Mouse (Mus musculus) embryo, embryonic 9.5 days (tissue): ENCODE results near the gene Scd3.
A peak's percentile ranks its signal among the peaks of the same experiment; 100 is the strongest.
"Not testable (repeated sequence)": the region's sequence is repeated elsewhere in the genome, so short reads cannot be mapped to it uniquely, and the experiment has no call there.

Experiments
- DNase-seq: peaks from one replicate; pipeline ENCODE4 v3.0.0-alpha.2; 2017; ENCODE audit errors: extremely low spot score

The Scd3 gene

DNA sequence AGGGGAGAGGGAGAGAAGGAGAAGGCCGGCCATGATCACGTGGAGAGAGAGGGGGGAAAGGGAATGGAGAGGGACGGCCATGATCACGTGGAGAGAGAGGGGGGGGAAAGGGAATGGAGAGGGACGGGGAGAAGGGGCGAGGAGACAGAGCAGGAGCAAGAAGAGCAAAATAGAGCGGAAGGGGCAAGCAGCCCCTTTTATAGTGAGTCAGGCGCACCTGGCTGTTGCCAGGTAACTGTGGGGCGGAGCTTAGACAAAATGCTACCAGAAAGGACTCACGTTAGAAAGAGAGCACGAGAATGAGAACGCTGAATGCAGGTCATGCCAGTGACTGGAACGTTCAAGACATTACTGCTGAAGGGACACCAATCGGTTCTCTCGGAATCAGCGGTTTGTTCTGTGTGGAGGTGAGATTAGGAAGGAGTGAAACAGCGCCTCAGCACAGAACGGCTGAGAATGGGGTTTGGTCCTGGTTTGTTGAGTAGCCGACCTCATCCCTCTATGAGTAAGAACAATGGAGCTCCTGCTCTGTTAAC, 34.5 kb downstream of the Scd3 start:
- DNase-seq, result peak; percentile 21

DNA sequence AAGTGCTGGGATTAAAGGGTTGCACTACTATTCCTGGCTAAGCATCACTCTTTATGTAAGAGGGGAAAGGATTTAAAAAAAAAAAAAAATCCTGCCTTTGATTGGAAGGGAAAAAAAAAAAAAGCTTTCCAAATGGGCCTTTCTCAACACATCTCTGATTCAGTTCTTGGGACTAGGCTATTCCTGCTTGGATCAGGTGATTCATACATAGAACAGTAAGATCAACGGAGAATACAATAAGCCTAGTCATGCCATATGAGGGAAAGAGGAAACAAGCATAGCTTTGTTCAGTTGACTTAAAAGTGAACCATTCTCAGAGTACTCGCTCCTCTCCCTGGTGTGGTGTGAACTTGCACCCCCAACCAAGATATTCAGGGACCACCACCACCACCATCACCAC, 35.8 kb downstream of the Scd3 start:
- DNase-seq, result no peak

DNA sequence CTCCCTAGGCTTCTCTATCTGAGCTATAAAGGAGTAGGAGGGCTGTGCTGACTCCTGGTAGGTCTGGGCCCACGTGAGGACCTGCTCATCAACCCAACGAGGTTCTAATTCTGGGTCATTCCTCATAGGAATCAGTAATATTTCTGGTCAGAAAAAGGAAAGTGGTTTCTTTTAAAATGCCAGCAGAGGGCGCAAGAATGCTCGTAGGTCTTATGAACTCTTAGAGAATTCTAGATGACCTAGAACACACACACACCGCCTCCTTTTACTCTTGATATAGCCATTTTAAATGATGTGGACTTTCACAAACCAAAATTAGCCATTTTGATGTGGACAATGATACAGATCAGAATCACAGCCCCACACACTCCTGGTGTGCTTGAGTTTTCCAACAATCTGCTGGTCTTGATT, 42.7 kb downstream of the Scd3 start:
- peak; percentile 36 for DNase-seq

DNA sequence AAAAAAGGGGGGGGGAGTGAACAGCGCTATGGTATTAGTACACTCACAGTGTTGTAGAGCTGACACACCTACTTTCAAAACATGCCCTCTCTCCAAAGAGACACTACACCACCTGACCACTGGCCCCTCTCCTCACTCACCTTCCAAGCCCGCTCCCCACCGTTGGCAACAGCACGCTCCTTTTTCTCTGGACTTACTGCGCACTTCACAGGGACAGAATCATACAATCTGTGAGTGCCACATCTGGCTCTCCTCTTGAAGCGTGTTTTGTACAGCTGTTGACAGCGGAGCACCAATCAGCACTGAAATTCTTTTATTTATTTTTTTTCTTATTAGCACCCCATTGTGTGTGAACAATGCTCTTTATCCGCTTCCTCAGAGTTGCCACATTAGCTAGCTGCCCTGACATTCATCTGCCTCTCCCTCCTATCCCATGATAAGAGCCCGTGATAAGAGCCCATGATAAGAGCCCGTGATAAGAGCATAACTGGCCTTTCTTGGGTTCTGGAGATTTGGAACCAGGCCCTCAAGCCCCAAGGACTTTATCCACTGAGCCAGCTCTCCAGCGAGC, 43.4 kb downstream of the Scd3 start:
- DNase-seq, result peak; percentile 9

DNA sequence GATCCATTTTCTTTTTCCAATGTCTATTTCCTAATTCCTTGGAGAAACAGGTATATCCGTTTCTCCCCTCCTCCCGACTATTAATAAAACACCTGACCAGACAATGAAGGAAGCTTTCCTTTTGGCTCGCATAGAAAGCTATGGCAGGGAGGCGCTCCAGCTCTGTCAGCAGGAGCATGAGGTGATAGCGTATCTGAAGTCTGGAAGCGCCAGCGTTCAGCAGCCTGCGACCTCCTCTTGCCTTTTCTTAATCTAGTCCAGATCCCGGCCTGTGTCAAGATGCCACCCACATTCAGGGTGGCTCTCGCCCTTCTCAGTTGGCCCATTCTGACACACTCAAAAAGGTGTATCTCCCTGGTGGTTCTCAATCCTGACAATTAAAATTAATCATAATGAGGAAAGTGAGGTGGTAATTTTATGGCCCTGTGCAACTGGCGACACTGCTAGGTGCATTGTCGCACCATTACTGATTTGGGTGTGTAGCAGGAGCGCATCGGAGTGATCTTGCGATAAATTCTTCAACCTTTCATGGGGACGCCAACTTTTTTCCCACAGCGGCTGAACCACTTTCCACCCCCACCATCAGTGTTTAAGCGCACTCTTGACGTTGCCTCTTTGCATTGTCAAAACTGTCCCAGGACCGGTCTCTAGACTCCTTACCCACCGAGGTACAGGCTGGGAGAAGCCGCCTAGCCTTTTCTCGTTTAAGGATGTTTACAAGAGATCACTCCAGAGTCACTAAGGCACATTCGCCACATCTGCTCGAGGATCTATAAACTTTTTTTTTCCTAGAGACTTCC, 44.4 kb downstream of the Scd3 start:
- peak; percentile 52 for DNase-seq

DNA sequence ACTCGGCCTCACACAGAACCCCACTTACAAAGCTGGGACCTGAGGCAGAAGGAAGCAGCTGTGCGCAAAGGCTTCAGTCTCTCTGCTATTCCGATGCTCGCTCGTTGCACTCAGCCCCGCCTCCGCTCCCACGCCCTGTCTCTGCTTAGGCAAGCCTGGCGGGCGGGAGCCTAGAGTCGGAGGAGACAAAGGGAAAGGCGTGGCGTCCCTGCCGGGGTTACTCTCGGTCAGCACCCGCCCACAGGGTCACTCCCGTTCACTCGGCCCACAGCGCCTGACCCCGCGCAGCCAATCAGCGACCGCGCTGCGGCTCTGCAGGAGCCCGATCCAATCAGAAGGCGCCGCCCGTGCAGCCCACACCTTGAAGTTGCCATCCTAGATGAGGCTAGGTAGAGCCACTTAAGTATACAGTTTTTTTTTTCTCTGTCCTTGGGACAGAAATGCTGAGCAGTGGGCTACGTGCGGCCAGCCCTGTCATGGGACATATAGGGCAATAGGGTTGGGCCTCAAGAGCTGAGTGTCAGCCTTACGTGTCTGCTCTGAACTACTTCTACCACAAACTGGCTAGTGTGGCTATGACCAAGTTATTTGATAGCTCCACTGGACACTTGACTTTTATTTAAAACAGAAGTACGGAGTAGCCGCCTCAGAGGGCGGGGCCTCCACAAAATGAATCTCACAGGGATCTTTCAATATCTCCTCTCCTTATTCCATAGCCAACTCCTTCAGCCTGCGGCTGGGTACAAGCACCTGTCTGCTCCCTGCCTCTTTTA, 45.2 kb downstream of the Scd3 start:
- peak; percentile 99 for DNase-seq

DNA sequence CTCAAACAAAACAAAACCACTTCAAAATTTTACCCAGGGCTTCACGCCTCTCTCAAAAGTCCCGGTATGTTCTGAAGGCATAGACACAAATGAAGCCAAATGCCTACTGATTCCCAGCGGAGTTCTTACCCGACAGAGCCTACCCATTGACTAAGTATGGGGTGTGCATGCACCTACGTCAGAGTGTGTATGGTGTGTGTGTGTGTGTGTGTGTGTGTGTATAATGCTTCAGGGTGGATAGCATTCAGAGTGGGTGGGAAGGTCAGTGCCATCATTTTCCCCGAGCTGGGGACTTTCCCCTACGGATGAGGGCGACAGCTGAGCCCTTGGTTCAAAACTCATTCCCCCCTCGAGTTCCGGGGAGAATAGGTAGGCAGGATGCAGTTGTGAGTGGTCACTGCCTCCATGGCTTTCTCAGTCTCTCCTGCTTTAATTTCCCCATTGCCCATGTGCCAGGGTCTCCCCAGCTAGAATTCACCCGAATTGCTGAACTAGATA, 45.8 kb downstream of the Scd3 start:
- DNase-seq, result no peak

DNA sequence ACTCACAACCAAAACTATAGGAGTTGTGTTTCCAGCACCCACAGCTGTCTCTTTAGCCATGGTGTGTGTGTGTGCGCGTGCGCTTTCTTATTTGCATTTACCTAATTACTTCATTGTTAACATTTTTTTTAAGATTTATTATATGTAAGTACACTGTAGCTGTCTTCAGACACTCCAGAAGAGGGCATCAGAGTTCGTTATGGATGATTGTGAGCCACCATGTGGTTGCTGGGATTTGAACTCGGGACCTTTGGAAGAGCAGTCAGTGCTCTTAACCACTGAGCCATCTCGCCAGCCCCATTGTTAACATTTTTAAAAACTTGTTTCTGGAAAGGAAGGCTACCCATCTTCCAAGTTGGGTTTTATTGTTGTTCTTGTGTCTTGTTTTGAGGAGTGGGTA, 48.1 kb downstream of the Scd3 start:
- not testable (repeated sequence) for DNase-seq

DNA sequence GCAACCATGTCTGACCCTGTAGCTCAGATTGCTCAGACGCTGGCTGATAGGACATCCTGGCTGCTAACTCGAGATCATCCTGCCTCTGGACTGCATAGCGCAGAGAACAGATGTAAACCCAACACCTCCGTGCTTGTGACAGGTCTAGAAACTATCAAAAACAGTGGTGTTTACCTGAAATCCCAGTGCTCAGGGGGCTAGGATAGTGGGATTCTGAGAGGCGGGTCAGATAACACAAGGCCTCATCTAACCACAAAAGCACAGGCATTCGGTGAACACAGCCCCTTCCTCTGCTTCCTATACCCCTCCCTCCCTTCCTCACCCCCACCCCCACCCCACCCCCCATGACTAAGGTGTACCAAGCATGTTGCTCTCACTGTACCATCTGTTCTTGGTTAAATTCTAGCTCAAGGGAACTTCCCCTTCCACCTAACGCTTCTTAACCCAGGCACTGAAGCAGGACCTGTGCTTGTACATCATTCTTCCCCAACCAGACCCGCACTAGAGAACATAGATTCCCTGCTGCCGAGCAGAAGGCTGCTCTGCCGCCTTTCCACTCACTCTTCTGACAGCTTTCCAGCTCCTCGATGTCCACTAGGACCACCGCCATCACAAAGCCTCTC, 49.0 kb downstream of the Scd3 start:
- DNase-seq, result no peak

DNA sequence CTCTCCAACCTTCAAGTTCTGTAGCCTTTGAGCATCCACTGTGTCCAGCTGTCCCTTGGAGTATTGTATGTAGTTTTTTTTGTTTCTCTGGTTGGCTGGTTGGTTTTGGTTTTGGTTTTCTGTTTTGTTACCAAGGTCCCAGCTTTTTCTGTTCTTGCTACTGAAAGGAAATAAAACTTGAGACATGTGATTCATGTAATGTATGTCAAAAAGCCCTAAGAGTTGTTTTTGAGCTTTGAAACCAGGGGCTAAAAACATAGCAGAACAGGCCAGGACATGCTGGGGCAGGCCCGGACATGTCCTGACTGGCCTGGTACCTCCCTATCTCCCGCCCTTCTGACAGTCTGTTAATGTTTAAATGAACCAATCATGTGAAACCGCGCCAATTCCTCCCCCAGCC, 51.0 kb downstream of the Scd3 start:
- DNase-seq, result not testable (repeated sequence)

DNA sequence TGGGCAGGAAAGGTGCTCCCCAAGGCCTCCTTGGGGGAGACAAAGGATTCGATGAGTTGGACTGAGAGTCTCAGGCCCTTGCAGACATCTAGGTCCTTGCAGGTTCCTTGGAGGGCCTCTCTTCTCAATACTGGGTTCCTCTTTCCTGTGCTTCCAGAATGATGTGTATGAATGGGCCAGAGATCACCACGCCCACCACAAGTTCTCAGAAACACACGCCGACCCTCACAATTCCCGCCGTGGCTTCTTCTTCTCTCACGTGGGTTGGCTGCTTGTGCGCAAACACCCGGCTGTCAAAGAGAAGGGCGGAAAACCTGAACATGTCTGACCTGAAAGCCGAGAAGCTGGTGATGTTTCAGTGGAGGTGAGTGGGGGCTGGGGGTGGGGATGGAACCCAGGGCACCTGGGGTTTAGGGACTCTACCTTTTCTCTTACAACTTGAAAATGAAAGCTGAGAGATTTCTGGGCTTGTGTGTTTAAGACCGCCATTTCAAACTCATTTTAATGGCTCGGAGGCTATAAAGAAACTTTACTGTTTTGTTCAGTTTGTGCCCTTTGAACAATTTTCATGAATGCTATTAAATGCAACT, 54.4 kb downstream of the Scd3 start:
- no peak for DNase-seq

DNA sequence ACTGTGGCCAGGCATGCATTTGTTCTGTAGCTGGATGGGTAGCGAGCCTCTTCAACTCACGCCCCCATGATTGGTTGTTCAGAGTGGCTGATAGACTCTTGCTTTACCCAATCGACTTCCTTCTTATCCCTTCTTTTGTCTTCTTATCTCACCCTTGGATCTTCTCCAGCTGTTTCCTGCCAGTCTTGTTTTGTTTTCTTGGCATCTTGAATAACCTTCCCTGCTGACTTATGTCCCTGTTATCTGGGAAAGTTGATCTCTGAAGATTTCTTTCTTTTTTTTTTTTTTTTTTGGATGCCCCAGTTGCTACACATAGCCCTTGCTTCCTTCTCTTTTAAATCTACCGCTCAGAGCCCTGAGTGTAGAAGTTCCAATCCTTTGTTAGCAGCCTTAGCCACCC, 56.4 kb downstream of the Scd3 start:
- no peak for DNase-seq

DNA sequence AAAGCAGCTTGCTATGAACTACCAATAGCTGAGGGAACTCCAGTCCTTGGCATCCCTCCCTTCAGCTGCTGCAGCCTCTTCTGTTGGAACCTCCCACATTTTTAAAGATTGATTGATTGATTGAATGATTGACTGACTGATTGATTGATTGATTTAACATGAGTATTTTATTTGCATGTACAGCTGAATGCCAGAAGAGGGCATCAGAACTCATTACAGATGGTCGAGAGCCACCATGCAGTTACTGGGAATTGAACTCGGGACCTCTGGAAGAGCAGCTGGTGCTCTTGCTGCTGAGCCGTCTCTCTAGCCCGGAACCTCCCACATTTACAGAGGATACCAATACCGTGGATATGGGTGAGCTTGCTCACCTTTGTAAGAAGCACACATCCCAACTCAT, 57.4 kb downstream of the Scd3 start:
- DNase-seq, result no peak

DNA sequence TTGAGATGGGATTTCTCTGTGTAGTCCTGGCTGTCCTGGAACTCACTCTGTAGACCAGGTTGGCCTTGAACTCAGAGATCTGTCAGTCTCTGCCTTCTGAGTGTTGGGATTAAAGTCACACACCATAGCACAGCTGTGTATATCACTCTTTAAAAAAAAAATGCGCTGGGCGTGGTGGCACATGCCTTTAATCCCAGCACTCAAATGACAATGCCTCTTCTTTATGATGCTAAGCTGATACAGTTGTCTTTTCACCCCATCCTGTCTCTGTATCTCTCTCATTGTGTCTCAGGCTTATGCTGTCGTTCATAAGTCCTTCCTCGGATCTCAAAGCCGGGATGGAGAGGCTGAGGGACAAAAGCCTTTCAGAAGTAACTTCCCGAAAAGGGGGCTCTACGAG, 58.7 kb downstream of the Scd3 start:
- no peak for DNase-seq

DNA sequence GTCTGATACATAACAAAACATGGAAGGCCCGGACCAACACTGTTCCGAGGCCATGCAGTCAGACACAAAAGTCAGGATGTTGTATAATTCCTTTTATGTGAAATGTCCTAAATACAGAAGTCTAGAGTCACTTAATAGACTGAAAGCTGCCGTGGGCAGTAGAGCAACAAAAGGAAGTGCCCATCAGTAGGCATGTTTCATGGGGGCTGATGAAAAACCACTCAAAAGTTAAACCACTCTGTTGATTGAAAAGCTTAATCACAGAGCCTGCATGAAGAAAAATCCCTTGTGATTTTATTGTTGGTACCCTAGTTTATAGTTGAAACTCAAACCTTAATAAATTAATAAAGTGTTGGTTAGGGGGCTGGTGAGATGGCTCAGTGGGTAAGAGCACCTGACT, 60.5 kb downstream of the Scd3 start:
- DNase-seq, result no peak

DNA sequence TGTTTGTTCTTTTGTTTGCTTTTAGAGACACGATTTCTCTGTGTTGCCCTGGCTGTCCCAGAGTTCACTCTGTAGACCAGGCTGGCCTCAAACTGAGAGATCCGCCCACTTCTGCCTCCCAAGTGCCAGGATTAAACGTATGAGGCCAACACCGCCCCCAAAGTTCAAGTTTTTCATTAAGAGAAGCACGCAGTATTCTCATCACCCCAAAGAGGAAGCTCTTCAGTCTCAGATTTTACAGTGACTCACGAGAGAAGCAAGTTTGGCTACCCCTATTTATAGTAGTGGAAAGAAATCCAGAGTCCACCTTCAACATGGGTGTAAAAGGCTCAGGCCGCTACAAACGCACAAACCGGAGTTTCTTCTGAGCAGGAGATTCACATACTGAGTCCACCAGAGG, 61.2 kb downstream of the Scd3 start:
- no peak for DNase-seq

DNA sequence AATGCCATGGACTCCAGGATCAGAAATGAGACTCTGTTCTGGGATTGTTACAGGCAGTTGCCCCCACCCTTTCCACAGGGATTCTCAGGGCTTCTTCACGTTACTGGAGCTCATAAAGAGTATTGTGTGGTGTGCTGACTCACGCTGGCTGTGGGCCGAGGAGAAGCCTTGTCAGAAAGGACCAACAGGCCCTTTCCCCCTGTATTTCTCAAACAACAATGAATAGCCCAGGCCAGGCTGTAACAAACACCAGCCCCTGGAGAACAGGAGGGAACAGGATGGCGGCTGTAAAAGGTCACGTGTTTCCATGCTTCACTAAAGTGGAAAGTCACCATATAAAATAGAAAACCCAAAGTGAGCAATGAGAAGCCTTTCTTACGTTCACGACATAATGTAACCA, 62.2 kb downstream of the Scd3 start:
- peak; percentile 9 for DNase-seq

DNA sequence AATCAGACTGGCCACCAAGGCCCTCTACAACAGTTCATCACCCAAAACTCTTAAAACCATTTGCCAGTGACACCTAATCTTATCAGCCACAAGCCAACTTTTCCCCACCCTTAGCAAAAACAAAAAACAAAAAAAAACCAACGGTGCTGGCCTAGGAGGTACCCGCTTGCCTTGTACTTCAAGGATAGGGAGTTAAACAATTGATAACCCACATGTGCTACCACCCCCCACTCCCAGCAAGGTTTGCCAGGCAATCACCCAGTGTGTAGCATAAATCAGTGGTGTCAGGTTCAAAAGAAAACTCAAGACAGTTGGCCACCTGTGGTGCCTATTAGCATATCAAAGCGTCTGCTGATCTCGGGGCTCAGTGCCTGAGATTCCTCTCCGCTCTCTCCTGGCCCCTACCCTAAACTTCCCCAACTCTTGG, 62.9 kb downstream of the Scd3 start:
- DNase-seq, result peak; percentile 56

DNA sequence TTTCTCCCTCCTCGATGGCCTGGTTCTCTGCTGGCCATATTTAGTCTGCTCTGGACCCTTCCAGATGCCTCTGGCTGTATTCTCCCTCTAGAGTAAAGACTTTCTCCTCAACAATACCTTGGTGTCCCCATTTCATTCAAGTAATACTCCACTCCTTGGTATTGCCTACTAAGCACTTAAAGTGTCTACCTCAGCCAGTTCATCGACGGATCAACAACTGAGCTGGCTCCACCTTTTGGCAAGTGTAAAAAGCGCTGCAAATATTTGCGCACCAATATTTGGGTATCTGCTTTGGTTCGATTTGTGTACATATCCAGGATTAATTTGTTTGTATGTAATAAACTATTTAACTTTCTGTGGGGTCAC, 63.4 kb downstream of the Scd3 start:
- no peak for DNase-seq

DNA sequence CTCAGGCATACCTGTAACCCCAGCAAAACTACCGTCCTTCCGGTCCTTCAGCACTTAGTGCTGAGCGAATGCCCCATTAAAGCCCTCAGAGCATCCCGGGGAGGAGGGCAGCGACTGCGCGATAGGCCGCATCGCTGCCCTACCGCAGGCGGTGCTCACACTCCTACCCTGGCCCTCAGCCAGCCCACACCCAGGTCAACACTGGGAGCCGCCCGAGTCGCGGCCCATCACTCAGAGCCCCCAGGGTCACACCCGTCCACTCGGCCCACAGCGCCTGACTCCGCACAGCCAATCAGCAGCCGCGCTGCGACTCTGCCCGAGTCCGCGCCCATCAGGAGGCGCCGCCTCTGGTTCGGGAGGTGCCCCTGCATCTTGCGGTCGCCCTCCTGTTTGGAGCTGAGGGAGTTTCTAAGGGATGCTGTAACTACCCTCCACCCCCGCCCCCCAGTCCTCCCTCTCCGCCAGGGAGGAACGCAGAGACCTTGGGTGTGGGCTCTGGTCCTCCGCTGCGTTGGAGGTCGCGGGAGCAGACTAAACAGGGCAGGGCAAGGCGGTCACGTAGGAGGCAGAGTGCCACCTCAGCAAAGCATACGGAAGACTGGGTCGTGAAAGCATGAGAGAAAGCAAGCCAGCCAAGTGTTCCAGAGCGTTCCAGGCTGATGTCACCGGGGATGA, 63.9 kb downstream of the Scd3 start:
- peak; percentile 94 for DNase-seq

DNA sequence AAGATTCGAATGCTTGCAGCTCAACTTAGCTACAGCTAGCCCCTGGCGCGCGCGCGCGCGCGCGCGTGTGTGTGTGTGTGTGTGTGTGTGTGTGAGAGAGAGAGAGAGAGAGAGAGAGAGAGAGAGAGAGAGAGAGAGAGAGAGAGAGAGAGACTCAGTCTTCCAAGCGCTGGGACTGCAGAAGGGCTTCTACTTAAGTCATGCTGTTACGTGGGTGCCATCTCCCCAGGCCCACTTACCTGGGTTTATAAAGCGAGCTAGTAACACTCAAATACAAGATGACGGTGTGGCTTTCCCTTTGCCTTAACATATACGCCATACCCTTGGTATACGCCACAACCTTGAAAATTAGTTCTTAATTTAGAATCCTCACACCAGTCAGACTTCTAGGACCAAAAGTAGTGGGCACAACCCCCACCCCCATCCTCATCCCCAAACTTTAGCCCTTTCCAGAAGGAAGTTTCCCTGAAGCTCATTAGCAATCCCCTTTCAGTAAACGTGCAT, 64.5 kb downstream of the Scd3 start:
- DNase-seq, result no peak
